Mouse (Mus musculus): ENCODE results near the gene Gm7849.
"Not testable (repeated sequence)": the region's sequence is repeated elsewhere in the genome, so short reads cannot be mapped to it uniquely, and the experiment has no call there.

Gene Gm7849

GRCm38 (mm10) chr8:21456460-21456859, at the start of gene Gm7849:
Gene Gm7849, minus strand, starts transcription at chr8:21456560.
- not testable (repeated sequence) for DNase-seq (ENCODE audit: low spot score)

GRCm38 (mm10) chr8:21427111-21427510, 29.2 kb downstream of the Gm7849 start, which contains the start of gene Defa36:
Gene Defa36, plus strand, starts transcription at chr8:21427411.
- DNase-seq (ENCODE audit: low spot score), result not testable (repeated sequence)

Measured in layer of hippocampus, adult 11-12 months (tissue).